Mouse (Mus musculus) stomach, embryonic 15.5 days (tissue): ENCODE data around the gene Galnt9. TPM values are rescaled to one million over a fixed set of nuclear protein-coding genes. Genes with fewer than 3 reads are reported as not detected.

ENCODE experiments used
- ATAC-seq: fragments of 200-750 bp; cut with Nextera tagmentation; 2 replicates; pipeline ENCODE4 v1.8.0; 2017; ENCODE audit warnings: low read depth, moderate number of reproducible peaks, moderate TSS enrichment; ENCODE audit not compliant: insufficient read depth, low FRiP score
- H3K27ac ChIP-seq: fragments of 300-500 bp; sonication (generic); 2 replicates; pipeline ENCODE4 v1.5.1; 2015; ENCODE audit warnings: mild to moderate bottlenecking, inconsistent platforms
- H3K27me3 ChIP-seq: fragments of 300-500 bp; sonication (generic); replicated peaks from 2 replicates; pipeline ENCODE4 v1.6.1; 2015; ENCODE audit warnings: inconsistent platforms
- H3K36me3 ChIP-seq: fragments of 300-500 bp; sonication (generic); 2 replicates; pipeline ENCODE4 v1.6.1; 2015; ENCODE audit warnings: inconsistent platforms
- H3K4me1 ChIP-seq: fragments of 300-500 bp; sonication (generic); 2 replicates; pipeline ENCODE4 v1.6.1; 2015; ENCODE audit warnings: inconsistent platforms
- H3K4me2 ChIP-seq: fragments of 300-500 bp; sonication (generic); 2 replicates; pipeline ENCODE4 v1.6.1; 2015; ENCODE audit warnings: mild to moderate bottlenecking, inconsistent platforms
- H3K4me3 ChIP-seq: fragments of 300-500 bp; sonication (generic); replicated peaks from 2 replicates; pipeline ENCODE4 v1.5.1; 2015; ENCODE audit warnings: inconsistent platforms
- H3K9ac ChIP-seq: fragments of 300-500 bp; sonication (generic); 2 replicates; pipeline ENCODE4 v1.6.1; 2015; ENCODE audit warnings: inconsistent platforms
- H3K9me3 ChIP-seq: fragments of 300-500 bp; sonication (generic); 2 replicates; pipeline ENCODE4 v1.6.1; 2016; ENCODE audit warnings: inconsistent platforms
- WGBS: fragments of 180-500 bp; shearing (Covaris S2); methylation state at CpG from one replicate; pipeline ENCODE4 v1.1.7; 2015; 5-methylcytosine and 5-hydroxymethylcytosine counted together
- polyA plus RNA-seq: library from polyadenylated mRNA; unstranded; fragments of >200 nt; fragmentation: Nextera tagmentation; extraction: Ambion mirVana; gene quantifications from 2 replicates; pipeline ENCODE4 v1.2.1, GENCODE M21; 2015

The Galnt9 gene
- polyA plus RNA-seq, 1 experiment from 2014 or later: 0.71 TPM

GRCm38 (mm10) chr5:110541456-110541855 is 2.7 kb upstream of the Galnt9 start:
- Histone ChIP-seq H3K9ac (no peak overlapping the region), H3K27me3 (peaks cover 48% of the 10 kb centered on the region), H3K4me3 (no peak overlapping the region), H3K27ac (no peak overlapping the region), H3K36me3 (no peaks in the 10 kb centered on the region), H3K4me1 (peaks cover 6% of the 10 kb centered on the region), H3K9me3 (no peaks in the 10 kb centered on the region), H3K4me2 (no peak overlapping the region)
- no peak for ATAC-seq
- WGBS: 68% methylated on average over 6 of the region's 6 CpGs

- Histone ChIP-seq H3K9me3 (no peaks in the 10 kb centered on the region), H3K9ac (no peak overlapping the region), H3K4me3 (peak overlapping the region; percentile 40), H3K27ac (no peak overlapping the region), H3K36me3 (no peaks in the 10 kb centered on the region), H3K27me3 (peaks cover 62% of the 10 kb centered on the region), H3K4me1 (peaks cover 6% of the 10 kb centered on the region), H3K4me2 (peak overlapping the region; percentile 75)
- WGBS: 1% methylated on average over 23 of the region's 24 CpGs
- no peak for ATAC-seq
Observed at GRCm38 (mm10) chr5:110544691-110545069, 525 bp downstream of the Galnt9 start.

GRCm38 (mm10) chr5:110545311-110545710 is 1.2 kb downstream of the Galnt9 start:
- H3K4me3 ChIP-seq: no peak overlapping the region
- no peak for ATAC-seq
- peaks cover 6% of the 10 kb centered on the region for H3K4me1 ChIP-seq
- no peaks in the 10 kb centered on the region for H3K36me3 ChIP-seq
- H3K9ac ChIP-seq: no peak overlapping the region
- H3K4me2 ChIP-seq: no peak overlapping the region
- WGBS: 73% methylated on average over 7 of the region's 7 CpGs
- no peak overlapping the region for H3K27ac ChIP-seq
- no peaks in the 10 kb centered on the region for H3K9me3 ChIP-seq
- peaks cover 62% of the 10 kb centered on the region for H3K27me3 ChIP-seq

GRCm38 (mm10) chr5:110546136-110546535 is 2.0 kb downstream of the Galnt9 start:
- ATAC-seq: no peak
- Histone ChIP-seq H3K4me3 (no peak overlapping the region), H3K9ac (no peak overlapping the region), H3K27me3 (peaks cover 59% of the 10 kb centered on the region), H3K4me1 (peaks cover 6% of the 10 kb centered on the region), H3K27ac (no peak overlapping the region), H3K36me3 (no peaks in the 10 kb centered on the region), H3K9me3 (no peaks in the 10 kb centered on the region), H3K4me2 (no peak overlapping the region)
- 82% methylated on average over 11 of the region's 11 CpGs for WGBS

GRCm38 (mm10) chr5:110546726-110547406 is 2.7 kb downstream of the Galnt9 start:
- H3K4me3 ChIP-seq: no peak overlapping the region
- peaks cover 6% of the 10 kb centered on the region for H3K4me1 ChIP-seq
- 69% methylated on average over 5 of the region's 5 CpGs for WGBS
- no peaks in the 10 kb centered on the region for H3K36me3 ChIP-seq
- no peak for ATAC-seq
- H3K9me3 ChIP-seq: no peaks in the 10 kb centered on the region
- H3K27me3 ChIP-seq: peaks cover 53% of the 10 kb centered on the region
- no peak overlapping the region for H3K9ac ChIP-seq
- H3K4me2 ChIP-seq: no peak overlapping the region
- H3K27ac ChIP-seq: no peak overlapping the region

- Histone ChIP-seq H3K27me3 (peaks cover 45% of the 10 kb centered on the region), H3K4me2 (no peak overlapping the region), H3K36me3 (no peaks in the 10 kb centered on the region), H3K27ac (no peak overlapping the region), H3K9me3 (no peaks in the 10 kb centered on the region), H3K4me3 (no peak overlapping the region), H3K9ac (no peak overlapping the region), H3K4me1 (peaks cover 6% of the 10 kb centered on the region)
- ATAC-seq: no peak
- WGBS: 45% methylated on average over 7 of the region's 7 CpGs
Observed at GRCm38 (mm10) chr5:110548446-110548845, 4.3 kb downstream of the Galnt9 start.

- no peaks in the 10 kb centered on the region for H3K4me1 ChIP-seq
- no peak overlapping the region for H3K4me2 ChIP-seq
- H3K27me3 ChIP-seq: peaks cover 27% of the 10 kb centered on the region
- H3K4me3 ChIP-seq: no peak overlapping the region
- WGBS: 70% methylated on average over 2 of the region's 2 CpGs
- no peaks in the 10 kb centered on the region for H3K36me3 ChIP-seq
- ATAC-seq: no peak
- H3K9me3 ChIP-seq: no peaks in the 10 kb centered on the region
- H3K9ac ChIP-seq: no peak overlapping the region
- no peak overlapping the region for H3K27ac ChIP-seq
Observed at GRCm38 (mm10) chr5:110550189-110550588, 6.0 kb downstream of the Galnt9 start.

GRCm38 (mm10) chr5:110550841-110551240 is 6.7 kb downstream of the Galnt9 start:
- 10% methylated on average over 4 of the region's 4 CpGs for WGBS
- no peak overlapping the region for H3K27ac ChIP-seq

GRCm38 (mm10) chr5:110552005-110552404 is 7.8 kb downstream of the Galnt9 start:
- H3K27me3 ChIP-seq: peaks cover 9% of the 10 kb centered on the region
- 63% methylated on average over 3 of the region's 3 CpGs for WGBS

More at GRCm38 (mm10) chr5:110550841-110551240, 6.7 kb downstream of the Galnt9 start:
- Histone ChIP-seq H3K4me1 (no peaks in the 10 kb centered on the region), H3K4me2 (no peak overlapping the region), H3K36me3 (no peaks in the 10 kb centered on the region), H3K9me3 (no peaks in the 10 kb centered on the region), H3K27me3 (peaks cover 21% of the 10 kb centered on the region), H3K4me3 (no peak overlapping the region), H3K9ac (no peak overlapping the region)
- ATAC-seq: no peak

GRCm38 (mm10) chr5:110553315-110553714 is 9.2 kb downstream of the Galnt9 start:
- no peaks in the 10 kb centered on the region for H3K36me3 ChIP-seq
- no peaks in the 10 kb centered on the region for H3K4me1 ChIP-seq
- H3K27ac ChIP-seq: no peak overlapping the region
- H3K4me3 ChIP-seq: no peak overlapping the region
- H3K9ac ChIP-seq: no peak overlapping the region
- H3K9me3 ChIP-seq: no peaks in the 10 kb centered on the region
- 67% methylated on average over 4 of the region's 4 CpGs for WGBS
- H3K4me2 ChIP-seq: no peak overlapping the region
- 0 out of 2 replicates have a peak, but pooled peaks cover 2% of the 10 kb centered on the region for H3K27me3 ChIP-seq
- ATAC-seq: no peak

More at GRCm38 (mm10) chr5:110552005-110552404, 7.8 kb downstream of the Galnt9 start:
- Histone ChIP-seq H3K9ac (no peak overlapping the region), H3K4me1 (no peaks in the 10 kb centered on the region), H3K27ac (no peak overlapping the region), H3K4me3 (no peak overlapping the region), H3K9me3 (no peaks in the 10 kb centered on the region), H3K4me2 (no peak overlapping the region), H3K36me3 (no peaks in the 10 kb centered on the region)
- no peak for ATAC-seq

- Histone ChIP-seq H3K36me3 (no peaks in the 10 kb centered on the region), H3K9me3 (no peaks in the 10 kb centered on the region), H3K4me1 (no peaks in the 10 kb centered on the region), H3K9ac (no peak overlapping the region), H3K27ac (no peak overlapping the region), H3K4me3 (no peak overlapping the region), H3K4me2 (no peak overlapping the region), H3K27me3 (no peaks in the 10 kb centered on the region)
- no peak for ATAC-seq
- 57% methylated on average over 2 of the region's 2 CpGs for WGBS
Observed at GRCm38 (mm10) chr5:110555198-110555597, 11.0 kb downstream of the Galnt9 start.

- Histone ChIP-seq H3K9ac (no peak overlapping the region), H3K36me3 (no peaks in the 10 kb centered on the region), H3K4me1 (no peaks in the 10 kb centered on the region), H3K4me2 (no peak overlapping the region), H3K27me3 (no peaks in the 10 kb centered on the region), H3K4me3 (no peak overlapping the region), H3K27ac (no peak overlapping the region), H3K9me3 (no peaks in the 10 kb centered on the region)
- ATAC-seq: no peak
- WGBS: 7% methylated on average over 8 of the region's 8 CpGs
Observed at GRCm38 (mm10) chr5:110558368-110558767, 14.2 kb downstream of the Galnt9 start.

- H3K27ac ChIP-seq: no peak overlapping the region
- H3K4me3 ChIP-seq: no peak overlapping the region
- ATAC-seq: no peak
- no peak overlapping the region for H3K4me2 ChIP-seq
- H3K27me3 ChIP-seq: no peaks in the 10 kb centered on the region
- no peaks in the 10 kb centered on the region for H3K9me3 ChIP-seq
- H3K9ac ChIP-seq: no peak overlapping the region
- H3K36me3 ChIP-seq: no peaks in the 10 kb centered on the region
- WGBS: 88% methylated on average over 8 of the region's 8 CpGs
- no peaks in the 10 kb centered on the region for H3K4me1 ChIP-seq
Observed at GRCm38 (mm10) chr5:110559679-110560078, 15.5 kb downstream of the Galnt9 start.
